Mouse (Mus musculus): Measurements from ENCODE around the gene AC124108.1. TPM values are rescaled to one million over a fixed set of nuclear protein-coding genes. Genes with fewer than 3 reads are reported as not detected.

Gene AC124108.1
- polyA plus RNA-seq (2014; fragmentation: Nextera tagmentation; extraction: Ambion mirVana), result not detected in 2 replicates

- H3K9ac ChIP-seq (ENCODE audit: low read length), result peak within 1 kb of the TSS; percentile 52
- peak within 1 kb of the TSS; percentile 98 for H3K4me2 ChIP-seq (ENCODE audit: low read length)
- ATAC-seq (ENCODE audit: insufficient number of reproducible peaks, insufficient read depth, low FRiP score, low read depth), result no peak
- no peaks in the 10 kb centered on the region for H3K36me3 ChIP-seq (ENCODE audit: control insufficient read depth, insufficient read depth, low read length)
- no peaks in the 10 kb centered on the region for H3K9me3 ChIP-seq (ENCODE audit: control insufficient read depth, low read length)
- 1% methylated on average over 34 of the region's 34 CpGs for WGBS
- H3K4me1 ChIP-seq (ENCODE audit: control insufficient read depth in 2 of 2, insufficient read depth in 2 of 2, low read length in 2 of 2), result peaks cover 5 to 22% of the 10 kb centered on the region in 2 experiments; a peak in 3 of 4 replicates
- H3K27me3 ChIP-seq (ENCODE audit: control insufficient read depth, insufficient read depth, low read length), result peaks cover 84% of the 10 kb centered on the region
- H3K27ac ChIP-seq (replicated peaks in 1 of 2; ENCODE audit: control insufficient read depth in 1 of 2, insufficient read depth in 1 of 2, low read depth in 2 of 2, low read length in 2 of 2), result no peak within 1 kb of the TSS
- H3K4me3 ChIP-seq (ENCODE audit: control insufficient read depth in 1 of 2, insufficient read depth in 1 of 2, low read depth in 1 of 2, low read length in 2 of 2), result peak within 1 kb of the TSS; percentile 34 to 55
Measured at GRCm38 (mm10) chr1:132191093-132191785, at the start of gene AC124108.1, which contains the start of gene Lemd1. Gene AC124108.1 (plus strand): TSS chr1:132191457. Gene Lemd1 (plus strand): TSS chr1:132191431.

- H3K36me3 ChIP-seq (ENCODE audit: control insufficient read depth, insufficient read depth, low read length), result no peaks in the 10 kb centered on the region
- no peak overlapping the region for H3K4me2 ChIP-seq (ENCODE audit: low read length)
- no peaks in the 10 kb centered on the region for H3K27me3 ChIP-seq (ENCODE audit: control insufficient read depth, insufficient read depth, low read length)
- H3K9me3 ChIP-seq (ENCODE audit: control insufficient read depth, low read length), result no peaks in the 10 kb centered on the region
- H3K4me1 ChIP-seq (ENCODE audit: control insufficient read depth in 2 of 2, insufficient read depth in 2 of 2, low read length in 2 of 2), result peaks cover 7 to 14% of the 10 kb centered on the region in 2 experiments
- H3K27ac ChIP-seq (replicated peaks in 1 of 2; ENCODE audit: control insufficient read depth in 1 of 2, insufficient read depth in 1 of 2, low read depth in 2 of 2, low read length in 2 of 2), result no peak overlapping the region
- WGBS, result 67% methylated on average over 13 of the region's 13 CpGs
- H3K4me3 ChIP-seq (ENCODE audit: control insufficient read depth in 1 of 2, insufficient read depth in 1 of 2, low read depth in 1 of 2, low read length in 2 of 2), result no peak overlapping the region
- H3K9ac ChIP-seq (ENCODE audit: low read length), result no peak overlapping the region
- no peak for ATAC-seq (ENCODE audit: insufficient number of reproducible peaks, insufficient read depth, low FRiP score, low read depth)
Measured at GRCm38 (mm10) chr1:132141753-132142152, 49.5 kb upstream of the AC124108.1 start.

GRCm38 (mm10) chr1:132143079-132143478 is 48.2 kb upstream of the AC124108.1 start:
- WGBS, result 45% methylated on average over 5 of the region's 5 CpGs
- H3K4me1 ChIP-seq (ENCODE audit: control insufficient read depth in 2 of 2, insufficient read depth in 2 of 2, low read length in 2 of 2), result peaks cover 7 to 11% of the 10 kb centered on the region in 2 experiments
- no peak overlapping the region for H3K4me3 ChIP-seq (ENCODE audit: control insufficient read depth in 1 of 2, insufficient read depth in 1 of 2, low read depth in 1 of 2, low read length in 2 of 2)
- no peaks in the 10 kb centered on the region for H3K36me3 ChIP-seq (ENCODE audit: control insufficient read depth, insufficient read depth, low read length)
- H3K9ac ChIP-seq (ENCODE audit: low read length), result no peak overlapping the region
- H3K4me2 ChIP-seq (ENCODE audit: low read length), result no peak overlapping the region
- no peaks in the 10 kb centered on the region for H3K9me3 ChIP-seq (ENCODE audit: control insufficient read depth, low read length)
- H3K27me3 ChIP-seq (ENCODE audit: control insufficient read depth, insufficient read depth, low read length), result no peaks in the 10 kb centered on the region
- H3K27ac ChIP-seq (replicated peaks in 1 of 2; ENCODE audit: control insufficient read depth in 1 of 2, insufficient read depth in 1 of 2, low read depth in 2 of 2, low read length in 2 of 2), result no peak overlapping the region
- no peak for ATAC-seq (ENCODE audit: insufficient number of reproducible peaks, insufficient read depth, low FRiP score, low read depth)

- H3K9me3 ChIP-seq (ENCODE audit: control insufficient read depth, low read length), result no peaks in the 10 kb centered on the region
- H3K9ac ChIP-seq (ENCODE audit: low read length), result no peak overlapping the region
- no peak overlapping the region for H3K27ac ChIP-seq (replicated peaks in 1 of 2; ENCODE audit: control insufficient read depth in 1 of 2, insufficient read depth in 1 of 2, low read depth in 2 of 2, low read length in 2 of 2)
- no peaks in the 10 kb centered on the region for H3K36me3 ChIP-seq (ENCODE audit: control insufficient read depth, insufficient read depth, low read length)
- WGBS, result 59% methylated on average over 4 of the region's 4 CpGs
- no peak overlapping the region for H3K4me2 ChIP-seq (ENCODE audit: low read length)
- ATAC-seq (ENCODE audit: insufficient number of reproducible peaks, insufficient read depth, low FRiP score, low read depth), result no peak
- no peaks in the 10 kb centered on the region for H3K27me3 ChIP-seq (ENCODE audit: control insufficient read depth, insufficient read depth, low read length)
- peaks cover 4 to 5% of the 10 kb centered on the region in 2 experiments for H3K4me1 ChIP-seq (ENCODE audit: control insufficient read depth in 2 of 2, insufficient read depth in 2 of 2, low read length in 2 of 2)
- no peak overlapping the region for H3K4me3 ChIP-seq (ENCODE audit: control insufficient read depth in 1 of 2, insufficient read depth in 1 of 2, low read depth in 1 of 2, low read length in 2 of 2)
Measured at GRCm38 (mm10) chr1:132143730-132144129, 47.5 kb upstream of the AC124108.1 start.

GRCm38 (mm10) chr1:132144223-132144622 is 47.0 kb upstream of the AC124108.1 start:
- Histone ChIP-seq H3K4me3 (ENCODE audit: control insufficient read depth in 1 of 2, insufficient read depth in 1 of 2, low read depth in 1 of 2, low read length in 2 of 2) (no peak overlapping the region), H3K36me3 (ENCODE audit: control insufficient read depth, insufficient read depth, low read length) (no peaks in the 10 kb centered on the region), H3K4me2 (ENCODE audit: low read length) (no peak overlapping the region), H3K4me1 (ENCODE audit: control insufficient read depth in 2 of 2, insufficient read depth in 2 of 2, low read length in 2 of 2) (peaks cover 0 to 2% of the 10 kb centered on the region in 2 experiments; a peak in 3 of 4 replicates), H3K9ac (ENCODE audit: low read length) (no peak overlapping the region), H3K27me3 (ENCODE audit: control insufficient read depth, insufficient read depth, low read length) (no peaks in the 10 kb centered on the region), H3K9me3 (ENCODE audit: control insufficient read depth, low read length) (no peaks in the 10 kb centered on the region), H3K27ac (replicated peaks in 1 of 2; ENCODE audit: control insufficient read depth in 1 of 2, insufficient read depth in 1 of 2, low read depth in 2 of 2, low read length in 2 of 2) (no peak overlapping the region)
- ATAC-seq (ENCODE audit: insufficient number of reproducible peaks, insufficient read depth, low FRiP score, low read depth), result no peak
- WGBS, result 56% methylated on average over 2 of the region's 2 CpGs

GRCm38 (mm10) chr1:132144837-132145236 is 46.4 kb upstream of the AC124108.1 start:
- Histone ChIP-seq H3K9me3 (ENCODE audit: control insufficient read depth, low read length) (no peaks in the 10 kb centered on the region), H3K4me1 (ENCODE audit: control insufficient read depth in 2 of 2, insufficient read depth in 2 of 2, low read length in 2 of 2) (peaks cover 4 to 6% of the 10 kb centered on the region in 2 experiments), H3K27me3 (ENCODE audit: control insufficient read depth, insufficient read depth, low read length) (no peaks in the 10 kb centered on the region), H3K4me2 (ENCODE audit: low read length) (no peak overlapping the region), H3K27ac (replicated peaks in 1 of 2; ENCODE audit: control insufficient read depth in 1 of 2, insufficient read depth in 1 of 2, low read depth in 2 of 2, low read length in 2 of 2) (no peak overlapping the region), H3K9ac (ENCODE audit: low read length) (no peak overlapping the region), H3K4me3 (ENCODE audit: control insufficient read depth in 1 of 2, insufficient read depth in 1 of 2, low read depth in 1 of 2, low read length in 2 of 2) (no peak overlapping the region), H3K36me3 (ENCODE audit: control insufficient read depth, insufficient read depth, low read length) (no peaks in the 10 kb centered on the region)
- 81% methylated on average over 3 of the region's 3 CpGs for WGBS
- no peak for ATAC-seq (ENCODE audit: insufficient number of reproducible peaks, insufficient read depth, low FRiP score, low read depth)

- H3K4me3 ChIP-seq (ENCODE audit: control insufficient read depth in 1 of 2, insufficient read depth in 1 of 2, low read depth in 1 of 2, low read length in 2 of 2), result no peak overlapping the region
- H3K9ac ChIP-seq (ENCODE audit: low read length), result no peak overlapping the region
- no peaks in the 10 kb centered on the region for H3K27me3 ChIP-seq (ENCODE audit: control insufficient read depth, insufficient read depth, low read length)
- WGBS, result 86% methylated on average over 8 of the region's 8 CpGs
- no peak for ATAC-seq (ENCODE audit: insufficient number of reproducible peaks, insufficient read depth, low FRiP score, low read depth)
- no peaks in the 10 kb centered on the region for H3K36me3 ChIP-seq (ENCODE audit: control insufficient read depth, insufficient read depth, low read length)
- H3K9me3 ChIP-seq (ENCODE audit: control insufficient read depth, low read length), result no peaks in the 10 kb centered on the region
- H3K4me1 ChIP-seq (ENCODE audit: control insufficient read depth in 2 of 2, insufficient read depth in 2 of 2, low read length in 2 of 2), result peaks cover 16 to 17% of the 10 kb centered on the region in 2 experiments
- no peak overlapping the region for H3K27ac ChIP-seq (replicated peaks in 1 of 2; ENCODE audit: control insufficient read depth in 1 of 2, insufficient read depth in 1 of 2, low read depth in 2 of 2, low read length in 2 of 2)
- H3K4me2 ChIP-seq (ENCODE audit: low read length), result no peak overlapping the region
Measured at GRCm38 (mm10) chr1:132145973-132146685, 45.1 kb upstream of the AC124108.1 start.
